Mouse (Mus musculus) layer of hippocampus, adult 11-12 months (tissue): ENCODE results near the gene Ovol2.

Source experiments
- DNase-seq: peaks from one replicate; pipeline ENCODE4 v3.0.0; 2022; ENCODE audit warnings: low spot score

The Ovol2 gene

GRCm38 (mm10) chr2:144267004-144267730 lies 64.8 kb downstream of the Ovol2 start:
- no peak for DNase-seq

DNA sequence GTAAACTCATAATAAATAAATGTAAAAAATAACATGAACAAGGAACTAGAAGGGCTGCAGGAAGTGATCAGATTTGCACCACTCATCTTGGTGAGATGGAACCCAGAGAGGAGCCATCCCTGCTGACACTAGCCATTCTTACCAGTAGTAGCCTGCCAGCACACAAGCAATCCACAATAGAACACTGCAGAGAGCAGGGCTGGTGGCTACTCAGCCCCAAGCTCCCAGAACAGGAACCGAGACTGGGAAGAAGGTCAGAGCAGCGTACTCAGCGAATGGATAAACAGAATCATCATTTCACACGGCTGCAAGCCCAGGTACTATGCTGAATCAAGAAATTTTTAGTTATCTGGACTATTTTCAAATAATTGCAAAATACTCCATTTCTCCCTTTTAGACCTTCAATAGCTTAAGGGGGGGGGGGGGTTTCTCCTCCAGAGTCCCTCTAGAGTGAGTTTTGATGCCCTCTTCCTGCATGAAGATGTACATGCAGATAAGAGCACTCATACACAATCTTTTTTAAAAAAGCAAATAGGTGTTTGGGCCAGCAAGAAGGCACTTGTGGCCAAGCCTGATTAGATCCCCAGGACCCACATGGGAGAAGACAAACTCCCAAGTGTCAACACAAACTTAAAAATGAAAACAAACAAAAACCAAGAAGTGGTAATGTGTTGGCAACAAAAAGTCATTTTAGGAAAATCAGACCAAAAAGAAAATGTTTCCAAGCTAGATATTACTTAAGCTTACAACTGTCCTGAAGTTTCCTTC lies 65.8 kb downstream of the Ovol2 start:
- peak; percentile 42 for DNase-seq

DNA sequence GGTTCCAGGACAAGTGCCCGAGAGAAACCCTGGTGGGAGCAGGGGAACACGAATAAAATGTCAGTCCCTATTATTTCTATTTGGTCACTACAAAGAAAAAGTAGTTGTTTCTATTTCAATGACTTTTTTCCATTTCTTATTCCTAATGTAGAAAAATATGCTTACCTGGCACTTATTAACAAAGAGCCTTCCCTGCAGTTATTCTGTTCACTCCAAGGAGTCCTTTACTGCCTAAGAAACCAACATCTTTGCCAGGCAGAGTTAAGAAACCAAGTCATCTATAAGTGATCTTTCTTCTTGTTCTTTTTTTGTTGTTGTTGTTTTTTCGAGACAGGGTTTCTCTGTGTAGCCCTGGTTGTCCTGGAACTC lies 66.8 kb downstream of the Ovol2 start:
- DNase-seq: no peak

- no peak for DNase-seq
Observed at GRCm38 (mm10) chr2:144264398-144265119, 67.4 kb downstream of the Ovol2 start.

- no peak for DNase-seq
Observed at GRCm38 (mm10) chr2:144262837-144263236, 69.1 kb downstream of the Ovol2 start.
